Mouse (Mus musculus) kidney, postnatal 0 days (tissue): ENCODE results near the gene Wdfy1. TPM values are rescaled to one million over a fixed set of nuclear protein-coding genes. Genes with fewer than 3 reads are reported as not detected.

Experiments used
- ATAC-seq: fragments of 200-750 bp; cut with Nextera tagmentation; replicated peaks from 2 replicates; pipeline ENCODE4 v1.8.0; 2017; ENCODE audit warnings: low read depth, moderate number of reproducible peaks, moderate TSS enrichment, moderate library complexity; ENCODE audit not compliant: low FRiP score
- DNase-seq: peaks from one replicate; pipeline ENCODE4 v3.0.0-alpha.2; 2016; ENCODE audit warnings: low spot score
- H3K27ac ChIP-seq: fragments of 300-500 bp; sonication (generic); 2 replicates; pipeline ENCODE4 v1.5.1; 2014; ENCODE audit warnings: mild to moderate bottlenecking
- H3K27me3 ChIP-seq: fragments of 300-500 bp; sonication (generic); 2 replicates; pipeline ENCODE4 v1.6.1; 2014; ENCODE audit warnings: low read length, mixed read lengths; ENCODE audit not compliant: insufficient read depth
- H3K36me3 ChIP-seq: fragments of 300-500 bp; sonication (generic); 2 replicates; pipeline ENCODE4 v1.6.1; 2014; ENCODE audit warnings: low read length, mixed read lengths; ENCODE audit not compliant: insufficient read depth
- H3K4me1 ChIP-seq: fragments of 300-500 bp; sonication (generic); replicated peaks from 2 replicates; pipeline ENCODE4 v1.6.1; 2014; ENCODE audit warnings: antibody characterized with exemption, low read length, mixed read lengths; ENCODE audit not compliant: insufficient read depth
- H3K4me2 ChIP-seq: fragments of 300-500 bp; sonication (generic); 2 replicates; pipeline ENCODE4 v1.6.1; 2014; ENCODE audit warnings: mild to moderate bottlenecking, low read length, moderate library complexity, mixed read lengths
- H3K4me3 ChIP-seq: fragments of 300-500 bp; sonication (generic); replicated peaks from 2 replicates; pipeline ENCODE4 v1.5.1; 2014; ENCODE audit warnings: low read depth, low read length
- H3K9ac ChIP-seq: fragments of 300-500 bp; sonication (generic); 2 replicates; pipeline ENCODE4 v1.6.1; 2014; ENCODE audit warnings: low read depth, low read length
- H3K9me3 ChIP-seq: fragments of 300-500 bp; sonication (generic); replicated peaks from 2 replicates; pipeline ENCODE4 v1.6.1; 2016; ENCODE audit warnings: low read length, inconsistent platforms, mixed read lengths
- CTCF ChIP-seq: IDR thresholded peaks from 2 replicates; pipeline ENCODE4 v1.5.1; 2016; ENCODE audit warnings: antibody characterized with exemption, low read depth, mild to moderate bottlenecking, moderate library complexity
- WGBS: fragments of 180-500 bp; shearing (Covaris S2); extraction: QIAGEN DNeasy Blood & Tissue Kit; methylation state at CpG from one replicate; pipeline ENCODE4 v1.1.7; 2014; 5-methylcytosine and 5-hydroxymethylcytosine counted together
- polyA plus RNA-seq: library from polyadenylated mRNA; unstranded; fragments of >200 nt; fragmentation: Nextera tagmentation; extraction: Ambion mirVana; gene quantifications from 2 replicates; pipeline ENCODE4 v1.2.1, GENCODE M21; 2015

The Wdfy1 gene
- polyA plus RNA-seq, 1 experiment from 2014 or later = 48.4 TPM

GRCm38 (mm10) chr1:79655819-79656555 is 120.0 kb downstream of the Wdfy1 start:
- TF ChIP-seq CTCF = no peak
- no peak overlapping the region for H3K27ac ChIP-seq
- no peak overlapping the region for H3K4me2 ChIP-seq
- no peaks in the 10 kb centered on the region for H3K9me3 ChIP-seq
- 44% methylated on average over 4 of the region's 4 CpGs for WGBS
- H3K9ac ChIP-seq = no peak overlapping the region
- no peak overlapping the region for H3K4me3 ChIP-seq
- DNase-seq (peak; percentile 39), ATAC-seq (no peak)
- H3K4me1 ChIP-seq = no peaks in the 10 kb centered on the region
- H3K36me3 ChIP-seq = no peaks in the 10 kb centered on the region
- no peaks in the 10 kb centered on the region for H3K27me3 ChIP-seq

DNA sequence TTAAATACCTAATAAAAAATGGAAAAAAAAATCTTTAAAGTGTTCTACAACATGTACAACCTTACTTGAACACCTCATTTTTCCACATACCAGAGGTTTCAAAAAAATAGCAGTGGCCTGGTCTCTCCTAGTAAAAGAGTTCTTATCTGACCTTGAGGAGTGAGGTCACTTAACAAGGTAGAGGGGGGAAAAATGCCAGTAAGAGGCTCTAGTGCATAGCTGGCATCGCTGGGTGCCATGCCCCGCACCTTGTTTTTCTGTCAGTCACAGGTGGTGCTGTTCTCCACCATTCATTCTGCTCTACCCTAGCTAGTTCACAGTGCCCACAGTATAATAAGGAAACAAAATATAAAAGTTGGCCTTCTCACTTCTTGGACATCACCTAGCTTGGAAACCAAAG is 121.0 kb downstream of the Wdfy1 start:
- no peak for DNase-seq
- Histone ChIP-seq H3K36me3 (no peaks in the 10 kb centered on the region), H3K27me3 (no peaks in the 10 kb centered on the region), H3K27ac (no peak overlapping the region), H3K9ac (no peak overlapping the region), H3K9me3 (no peaks in the 10 kb centered on the region), H3K4me3 (no peak overlapping the region), H3K4me2 (no peak overlapping the region), H3K4me1 (no peaks in the 10 kb centered on the region)
- TF ChIP-seq CTCF = no peak
- 89% methylated on average over 2 of the region's 2 CpGs for WGBS
- ATAC-seq = no peak

Other genes with a start within 250 kb of the Wdfy1 start
- 0.97 and 1.5 TPM in 2 replicates for gene Ap1s3, start 104.2 kb downstream of the Wdfy1 start, polyA plus RNA-seq
- 63.7 and 63.8 TPM in 2 replicates for gene Mrpl44, start 125 bp downstream of the Wdfy1 start, polyA plus RNA-seq
- gene Serpine2, start 85.0 kb upstream of the Wdfy1 start, polyA plus RNA-seq = 203 and 222 TPM in 2 replicates